Mouse (Mus musculus) forelimb bud, embryonic 11.5 days (tissue): ENCODE measurements around the gene Dnaja1.

ENCODE experiments used
- DNase-seq: peaks from one replicate; pipeline ENCODE4 v3.0.0-alpha.2; 2012; ENCODE audit warnings: low read depth, low spot score

Dnaja1 gene

DNA sequence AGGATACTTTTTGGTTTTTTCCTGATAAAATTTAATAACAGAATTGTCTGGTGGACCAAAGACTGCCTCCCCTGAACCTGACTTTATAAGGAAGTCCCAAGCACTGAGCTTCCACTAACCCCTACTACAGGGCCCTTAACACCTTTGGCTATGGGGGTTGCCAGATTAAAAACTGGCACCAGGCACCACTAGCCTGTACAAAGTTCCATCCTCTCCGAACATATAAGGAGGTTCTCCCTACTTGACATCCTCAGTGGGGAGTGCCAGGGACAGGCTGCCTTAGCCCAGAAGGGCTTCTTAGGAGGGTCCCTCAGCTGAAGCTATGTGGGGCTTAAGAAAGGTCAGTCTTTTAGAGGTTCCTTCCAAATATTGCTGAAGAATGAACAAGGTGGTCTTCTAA lies 13.4 kb downstream of the Dnaja1 start:
- DNase-seq = no peak

DNA sequence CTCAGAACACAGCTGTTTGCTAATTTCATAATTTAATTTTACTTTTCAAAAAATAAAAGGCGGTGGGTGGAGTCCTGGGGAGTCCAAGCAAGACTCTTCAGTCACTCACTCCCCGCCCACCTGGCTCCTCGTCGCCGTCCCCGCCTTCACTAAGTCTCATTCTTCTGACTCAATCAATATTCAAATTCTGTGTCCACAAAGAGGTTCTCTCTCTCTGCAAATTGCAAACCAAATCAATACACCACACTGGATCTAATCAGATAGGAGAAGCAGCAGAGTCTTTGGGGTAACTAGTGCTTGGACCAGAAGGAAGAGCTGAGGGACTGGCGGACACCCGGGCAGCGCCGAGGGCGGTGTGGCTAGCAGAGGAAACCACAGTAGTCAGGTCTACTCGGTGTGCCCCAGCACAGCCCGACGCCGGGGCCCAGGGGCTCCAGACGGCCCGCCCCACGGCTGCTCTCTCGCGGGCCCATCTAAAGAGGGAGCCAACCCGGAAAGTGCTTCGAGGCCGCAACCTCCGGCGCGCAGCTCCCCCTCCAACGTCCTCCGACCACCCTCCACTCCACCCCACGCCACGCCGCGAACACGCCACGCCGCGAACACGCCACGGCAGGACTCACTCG lies 35.3 kb downstream of the Dnaja1 start:
- DNase-seq = no peak

DNA sequence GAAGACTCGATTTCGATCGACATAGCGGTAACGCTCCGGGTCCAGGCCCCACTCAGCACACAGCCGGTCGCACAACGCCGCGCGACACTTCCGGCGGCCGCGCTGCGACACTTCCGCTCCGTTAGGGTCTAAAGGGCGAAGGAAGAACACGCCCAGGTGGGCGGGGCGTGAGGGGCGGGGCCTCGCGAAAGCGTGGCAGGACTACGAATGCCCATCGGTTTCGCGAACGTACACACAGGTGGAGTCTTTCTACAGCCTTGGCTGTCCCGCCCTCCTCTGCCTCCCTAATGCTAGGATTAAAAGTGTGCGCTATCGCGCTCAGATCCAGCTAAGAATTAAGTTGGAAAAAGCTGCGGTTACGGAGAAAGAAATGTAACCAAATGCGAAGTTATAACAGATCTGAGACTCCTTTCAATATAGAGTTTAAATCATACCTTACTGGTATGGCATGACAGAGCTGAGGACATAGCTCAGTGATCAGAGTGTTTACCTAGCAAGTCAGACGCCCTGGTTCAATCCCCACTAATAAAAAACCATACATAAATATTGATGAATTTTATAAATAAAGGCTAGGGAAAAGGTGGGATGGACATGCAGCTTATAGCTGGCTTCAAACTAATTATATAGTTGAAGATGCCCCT lies 36.0 kb downstream of the Dnaja1 start, which contains the start of gene Smu1:
TSS of gene Smu1 (minus strand) at position 144 of the 641 bp plus-strand sequence.
- peak; percentile 97 for DNase-seq

DNA sequence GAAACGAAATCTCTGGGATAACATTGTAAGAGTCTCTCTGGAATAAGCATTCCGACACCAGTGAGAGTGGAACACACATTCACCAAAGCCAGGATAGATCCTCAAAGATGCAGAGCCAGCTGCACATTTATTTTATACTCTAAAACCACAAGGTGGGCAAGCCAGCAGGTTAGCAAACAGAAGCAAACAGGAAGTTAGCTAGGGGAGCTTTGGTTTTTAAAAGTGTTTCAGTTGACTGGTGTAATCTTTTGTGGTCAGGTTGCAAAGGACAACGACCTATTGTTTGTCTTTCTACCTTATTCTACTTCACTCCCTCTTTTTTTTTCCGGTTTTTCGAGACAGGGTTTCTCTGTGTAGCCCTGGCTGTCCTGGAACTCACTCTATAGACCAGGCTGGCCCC lies 37.9 kb downstream of the Dnaja1 start:
- no peak for DNase-seq

- DNase-seq = peak; percentile 91
Observed at GRCm38 (mm10) chr4:40774279-40775259, 52.6 kb downstream of the Dnaja1 start.

GRCm38 (mm10) chr4:40776416-40776815 lies 54.5 kb downstream of the Dnaja1 start:
- no peak for DNase-seq

GRCm38 (mm10) chr4:40777116-40777515 lies 55.2 kb downstream of the Dnaja1 start:
- DNase-seq = no peak

- no peak for DNase-seq
Observed at GRCm38 (mm10) chr4:40778656-40779055, 56.7 kb downstream of the Dnaja1 start.

DNA sequence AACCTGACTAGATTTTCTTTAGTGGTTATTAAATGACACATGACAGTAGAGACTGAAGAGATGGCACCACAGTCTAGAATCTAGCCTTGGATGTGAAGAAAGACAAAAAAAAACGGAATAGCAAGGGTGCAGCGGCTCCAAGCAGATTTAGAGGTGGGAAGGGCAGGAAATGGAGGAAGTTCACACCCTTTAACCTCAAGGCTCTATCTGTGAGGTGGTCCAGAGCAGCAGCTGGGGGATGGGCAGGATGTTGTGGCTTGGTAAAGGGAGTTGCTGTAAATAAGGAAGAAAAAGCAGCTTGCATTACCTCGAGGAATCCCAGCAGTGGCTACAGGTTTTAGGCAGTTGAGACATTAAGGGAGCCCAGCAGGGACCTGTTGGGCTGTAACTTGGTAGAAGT lies 59.2 kb downstream of the Dnaja1 start:
- no peak for DNase-seq

DNA sequence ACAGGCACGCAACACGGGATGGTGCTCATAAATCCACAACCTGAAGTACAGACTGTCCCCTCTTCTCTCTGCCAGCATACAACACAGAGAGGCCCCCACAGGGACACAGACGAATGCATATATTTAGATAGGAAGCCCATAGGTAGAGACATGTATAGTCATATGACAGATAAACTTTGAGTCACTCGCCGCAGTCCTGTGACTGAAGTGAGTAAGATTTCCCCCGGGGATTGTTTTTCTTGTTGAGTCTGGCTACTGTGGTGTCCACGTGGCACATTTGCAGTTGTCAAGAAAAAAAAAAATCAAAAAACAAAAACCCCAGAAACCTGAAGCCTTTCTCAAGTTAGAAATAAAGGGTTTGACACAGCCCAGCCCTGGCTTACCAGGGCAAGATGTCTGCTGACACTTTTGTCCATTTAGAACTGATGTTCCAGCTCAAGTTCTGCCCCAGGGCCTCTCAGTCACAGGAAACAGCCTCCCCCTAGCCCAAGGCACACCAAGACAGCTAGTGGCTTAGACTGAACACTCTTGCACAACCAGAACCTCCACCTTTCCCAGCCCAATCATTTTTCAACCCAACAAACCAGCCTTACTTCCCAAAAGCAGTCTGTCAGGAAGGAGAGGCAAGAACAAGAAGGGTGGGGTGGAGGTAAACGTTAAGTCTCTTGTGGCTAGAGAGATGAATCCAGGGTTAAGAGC lies 60.0 kb downstream of the Dnaja1 start:
- DNase-seq = no peak

- no peak for DNase-seq
Observed at GRCm38 (mm10) chr4:40783049-40783448, 61.1 kb downstream of the Dnaja1 start.

DNA sequence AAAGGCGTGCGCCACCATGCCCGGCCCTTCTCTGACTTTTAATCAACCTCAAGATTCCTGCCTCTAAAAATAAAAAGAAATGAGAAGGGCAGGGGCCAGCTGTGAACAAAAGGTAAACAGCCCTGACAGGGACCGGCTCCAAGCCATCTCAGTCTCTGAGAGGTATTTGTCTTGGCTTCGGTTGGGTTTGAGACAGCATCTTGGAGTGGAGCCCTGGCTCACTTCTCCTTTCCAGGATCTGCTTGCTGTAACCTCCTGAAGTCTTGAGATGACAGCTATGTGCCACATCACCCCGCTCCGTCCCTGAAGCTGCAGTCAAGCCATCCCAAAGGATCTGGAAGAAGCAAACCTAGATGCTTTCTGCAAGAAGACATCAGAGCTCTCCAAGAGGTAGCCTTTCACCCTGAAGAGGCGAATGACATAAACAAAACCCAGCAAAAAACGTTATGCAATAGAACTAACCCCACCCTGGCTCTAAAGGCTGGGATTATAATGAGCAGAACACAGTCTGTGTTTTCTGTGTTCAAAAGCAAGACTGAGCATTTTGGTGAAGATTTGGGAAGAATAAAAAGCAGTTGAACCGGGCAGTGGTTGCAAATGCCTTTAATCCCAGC lies 62.7 kb downstream of the Dnaja1 start:
- DNase-seq = no peak

DNA sequence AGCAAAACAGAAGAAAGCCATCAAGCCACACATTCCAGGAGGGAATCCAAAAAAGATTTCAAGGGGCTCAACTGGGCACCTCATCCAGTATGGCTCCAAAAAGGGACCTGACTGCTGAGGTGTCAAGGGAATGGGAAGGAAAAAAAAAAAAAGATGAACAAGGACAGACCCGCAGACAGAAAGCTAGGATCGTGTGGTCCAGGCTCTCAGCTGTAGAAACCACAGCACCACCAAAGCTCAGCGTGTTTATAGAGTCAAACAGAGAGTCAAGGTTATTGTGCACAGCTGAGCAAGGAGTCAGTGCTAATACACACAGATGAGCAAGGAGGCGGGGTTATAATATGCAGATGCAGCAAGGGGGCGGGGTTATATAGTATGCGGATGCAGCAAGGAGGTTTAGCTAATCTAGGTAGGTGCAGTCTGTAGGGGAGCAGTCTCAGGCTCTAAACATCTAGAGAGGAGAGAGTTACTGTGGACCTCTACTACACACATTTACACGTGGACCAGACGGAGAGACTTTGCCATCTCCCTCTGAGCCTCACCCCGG lies 63.7 kb downstream of the Dnaja1 start:
- no peak for DNase-seq

GRCm38 (mm10) chr4:40786578-40786977 lies 64.6 kb downstream of the Dnaja1 start:
- DNase-seq = no peak
